ENCODE assay signal across 18 mouse cellular contexts in genomic region chr7:95581325-95581724, GRCm38 (mm10).
"Had no signal": no experiment of that assay in that cellular context is flagged by ENCODE, and none has a peak within 500 bp of the region (broad histone marks: within the 10 kb centered on the region; RNA-seq: fewer than 3 reads in every experiment).

No protein-coding gene starts in this region.

- H3K4me3 ChIP-seq: limb, embryonic 12.5 days; limb, embryonic 15.5 days; lung, embryonic 15.5 days; megakaryocyte, embryonic 14.5 days; midbrain, embryonic 12.5 days had no signal

- H3K4me2 ChIP-seq: limb, embryonic 12.5 days; limb, embryonic 15.5 days; liver, embryonic 11.5 days; lung, embryonic 15.5 days; midbrain, embryonic 12.5 days had no signal

- H3K27ac ChIP-seq: limb, embryonic 12.5 days; limb, embryonic 15.5 days; liver, embryonic 14.5 days; lung, embryonic 15.5 days; midbrain, embryonic 12.5 days; stomach, postnatal 0 days had no signal

- H3K9me3 ChIP-seq: limb, embryonic 12.5 days; limb, embryonic 15.5 days; lung, embryonic 15.5 days; megakaryocyte, embryonic 14.5 days; midbrain, embryonic 12.5 days had no signal

- H3K4me1 ChIP-seq: limb, embryonic 12.5 days; limb, embryonic 15.5 days; lung, embryonic 15.5 days; megakaryocyte, embryonic 14.5 days; midbrain, embryonic 12.5 days had no signal

- H3K9ac ChIP-seq: limb, embryonic 12.5 days; limb, embryonic 15.5 days; liver, embryonic 14.5 days; liver, postnatal 0 days; lung, embryonic 15.5 days; midbrain, embryonic 12.5 days had no signal

- H3K27me3 ChIP-seq: limb, embryonic 12.5 days; limb, embryonic 15.5 days; lung, embryonic 15.5 days; megakaryocyte, embryonic 14.5 days; midbrain, embryonic 12.5 days had no signal

- H3K36me3 ChIP-seq: limb, embryonic 12.5 days; limb, embryonic 15.5 days; lung, embryonic 15.5 days; midbrain, embryonic 12.5 days had no signal

- DNase-seq: kidney, adult 18-20 months; kidney, adult 9 months; kidney, postnatal 14 days; kidney, postnatal 4 days; left cerebral cortex, postnatal 4 days; liver, postnatal 0 days; right cerebral cortex, postnatal 4 days; thymus, adult 2 months; thymus, postnatal 14 days; thymus, postnatal 4 days had no signal

- ATAC-seq: liver, postnatal 0 days had no signal
